Mouse (Mus musculus) hindbrain, embryonic 10.5 days (tissue): ENCODE results near the gene Spaca9. TPM values are rescaled to one million over a fixed set of nuclear protein-coding genes. Genes with fewer than 3 reads are reported as not detected.

Experiments used
- DNase-seq: peaks from one replicate; pipeline ENCODE4 v3.0.0-alpha.2; 2017; ENCODE audit warnings: low spot score
- H3K27ac ChIP-seq: fragments of 300-500 bp; sonication (generic); 2 replicates; pipeline ENCODE4 v1.5.1; 2016; ENCODE audit warnings: mild to moderate bottlenecking, moderate library complexity
- H3K27me3 ChIP-seq: fragments of 300-500 bp; sonication (generic); 2 replicates; pipeline ENCODE4 v1.6.1; 2016; ENCODE audit warnings: mild to moderate bottlenecking; ENCODE audit not compliant: poor library complexity, insufficient read depth, severe bottlenecking
- H3K36me3 ChIP-seq: fragments of 300-500 bp; sonication (generic); 2 replicates; pipeline ENCODE4 v1.6.1; 2016; ENCODE audit warnings: mild to moderate bottlenecking, moderate library complexity
- H3K4me1 ChIP-seq: fragments of 300-500 bp; sonication (generic); replicated peaks from 2 replicates; pipeline ENCODE4 v1.6.1; 2016; ENCODE audit warnings: mild to moderate bottlenecking
- H3K4me3 ChIP-seq: fragments of 300-500 bp; sonication (generic); 2 replicates; pipeline ENCODE4 v1.5.1; 2016; ENCODE audit warnings: mild to moderate bottlenecking, moderate library complexity
- H3K9me3 ChIP-seq: fragments of 300-500 bp; sonication (generic); 2 replicates; pipeline ENCODE4 v1.6.1; 2016; ENCODE audit warnings: mild to moderate bottlenecking, moderate library complexity
- WGBS: fragments of 180-500 bp; shearing (Covaris S2); methylation state at CpG from one replicate; pipeline ENCODE4 v1.1.7; 2016; 5-methylcytosine and 5-hydroxymethylcytosine counted together
- polyA plus RNA-seq: library from polyadenylated mRNA; unstranded; fragments of >200 nt; fragmentation: Nextera tagmentation; extraction: Ambion mirVana; gene quantifications from 2 replicates; pipeline ENCODE4 v1.2.1, GENCODE M21; 2016

Spaca9 gene
- polyA plus RNA-seq, 1 experiment from 2014 or later = 4.4 TPM

DNA sequence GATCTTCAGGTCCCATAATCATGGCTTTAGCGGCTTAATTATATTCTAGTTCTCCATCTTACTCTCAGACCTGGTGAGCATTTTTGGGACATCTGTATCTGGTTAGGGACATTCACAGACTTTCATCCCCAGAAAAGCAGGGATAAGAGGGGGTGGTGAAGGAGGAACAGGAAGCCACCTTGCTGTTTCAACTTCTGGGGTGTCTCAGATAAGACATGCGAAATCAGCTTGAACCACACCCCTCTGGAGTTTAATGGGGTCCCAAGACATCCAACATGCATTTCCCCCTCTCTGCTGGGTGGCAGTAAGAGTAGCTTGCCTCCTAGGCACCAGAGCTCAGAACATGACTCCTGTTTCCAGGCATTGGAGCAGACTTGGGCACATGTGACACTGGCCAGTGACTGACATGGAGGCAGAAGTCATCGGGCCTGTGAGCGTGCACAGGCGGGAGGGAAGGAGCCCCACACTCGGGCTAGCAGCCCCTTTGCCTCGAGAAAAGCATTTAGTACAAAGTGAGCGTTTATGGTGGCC lies 6.6 kb upstream of the Spaca9 start:
- no peak for DNase-seq

DNA sequence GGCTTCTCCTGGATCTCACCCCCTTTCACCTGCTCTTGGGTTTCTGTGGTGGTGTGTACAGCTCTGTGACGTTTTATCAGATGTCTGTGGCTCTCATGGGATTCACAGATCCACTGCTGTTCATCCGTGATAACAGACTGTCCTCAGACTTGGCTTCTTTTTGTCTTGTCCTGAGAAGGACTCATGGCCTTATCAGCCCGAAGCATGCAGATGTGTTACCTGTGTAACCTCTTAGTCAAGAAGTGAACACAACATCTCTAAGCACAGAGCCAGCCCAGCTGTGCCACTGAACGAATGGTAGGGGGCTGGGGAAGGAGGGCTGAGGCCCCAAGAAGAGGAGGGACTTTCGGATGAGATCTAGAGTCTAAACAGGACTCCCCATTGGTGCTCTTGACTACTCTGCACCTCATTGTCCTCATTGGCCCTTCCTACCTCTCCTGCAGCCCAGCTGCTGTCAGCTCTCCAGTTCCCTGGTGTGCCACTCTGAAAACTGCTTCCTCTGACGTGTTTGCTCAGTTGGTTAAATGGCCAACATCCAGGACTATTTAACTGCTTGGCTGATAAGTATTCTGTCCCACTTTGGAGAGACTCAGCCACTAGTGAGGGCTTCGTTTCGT lies 2.2 kb upstream of the Spaca9 start:
- Histone ChIP-seq H3K9me3 (no peaks in the 10 kb centered on the region), H3K27me3 (peaks cover 21% of the 10 kb centered on the region), H3K4me3 (no peak overlapping the region), H3K36me3 (no peaks in the 10 kb centered on the region), H3K27ac (no peak overlapping the region), H3K4me1 (peaks cover 45% of the 10 kb centered on the region)
- WGBS = 78% methylated on average over 8 of the region's 8 CpGs
- DNase-seq = no peak

More for the DNA sequence above, 6.6 kb upstream of the Spaca9 start:
- H3K4me1 ChIP-seq = peaks cover 22% of the 10 kb centered on the region
- H3K27ac ChIP-seq = no peak overlapping the region
- 75% methylated on average over 8 of the region's 8 CpGs for WGBS
- H3K36me3 ChIP-seq = no peaks in the 10 kb centered on the region
- H3K9me3 ChIP-seq = no peaks in the 10 kb centered on the region
- no peak overlapping the region for H3K4me3 ChIP-seq
- peaks cover 1% of the 10 kb centered on the region; the same call in 1 of the 2 replicates for H3K27me3 ChIP-seq

DNA sequence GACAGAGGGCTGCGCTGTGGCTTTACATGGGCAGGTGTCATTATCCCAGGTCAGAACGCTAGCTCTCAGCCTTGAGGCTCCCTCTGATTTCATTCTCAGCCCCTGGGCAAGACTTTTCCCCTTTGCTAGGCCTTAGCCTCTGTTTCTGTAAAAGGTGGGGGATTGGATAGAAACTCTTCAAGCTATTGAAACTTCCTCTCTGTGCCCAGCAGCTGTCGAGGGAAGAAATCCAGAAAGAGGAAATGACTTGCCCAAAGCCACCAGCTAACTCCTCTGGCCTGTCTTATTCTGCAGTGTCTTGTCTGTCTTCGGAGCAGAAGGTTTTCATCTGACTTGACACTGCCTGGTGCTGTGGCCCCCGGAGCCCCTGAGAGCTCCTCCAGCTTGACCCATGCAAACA lies 961 bp downstream of the Spaca9 start:
- no peak for DNase-seq
- Histone ChIP-seq H3K36me3 (no peaks in the 10 kb centered on the region), H3K27me3 (peaks cover 21% of the 10 kb centered on the region), H3K4me3 (no peak overlapping the region; the same call in 1 of the 2 replicates), H3K4me1 (peaks cover 42% of the 10 kb centered on the region), H3K27ac (peak overlapping the region; percentile 84), H3K9me3 (no peaks in the 10 kb centered on the region)
- WGBS = 76% methylated on average over 5 of the region's 5 CpGs

DNA sequence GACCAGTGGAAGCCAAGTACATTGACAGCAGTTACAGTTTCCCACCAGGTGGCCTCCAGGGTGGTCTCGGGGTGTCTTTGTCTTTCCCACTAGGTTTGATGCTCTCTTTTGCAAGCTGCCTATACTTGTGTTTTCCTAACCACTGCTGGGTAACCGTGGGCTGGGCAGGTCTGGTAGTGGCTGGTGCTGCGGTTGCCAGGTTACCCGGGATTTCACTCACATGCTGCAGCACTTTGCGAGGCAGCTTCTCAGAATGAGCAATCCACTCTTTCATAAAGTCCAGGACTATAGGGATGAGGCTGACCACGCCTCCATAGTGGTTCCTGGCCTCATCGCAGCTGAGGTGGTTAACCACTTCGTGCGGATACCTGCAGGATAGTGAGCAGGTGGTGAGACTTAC lies 6.8 kb downstream of the Spaca9 start:
- WGBS = 71% methylated on average over 9 of the region's 9 CpGs
- Histone ChIP-seq H3K9me3 (no peaks in the 10 kb centered on the region), H3K27me3 (no peaks in the 10 kb centered on the region), H3K36me3 (peaks cover 16% of the 10 kb centered on the region), H3K27ac (no peak overlapping the region), H3K4me1 (0 out of 2 replicates have a peak, but pooled peaks cover under 1% of the 10 kb centered on the region), H3K4me3 (no peak overlapping the region)
- DNase-seq = no peak

DNA sequence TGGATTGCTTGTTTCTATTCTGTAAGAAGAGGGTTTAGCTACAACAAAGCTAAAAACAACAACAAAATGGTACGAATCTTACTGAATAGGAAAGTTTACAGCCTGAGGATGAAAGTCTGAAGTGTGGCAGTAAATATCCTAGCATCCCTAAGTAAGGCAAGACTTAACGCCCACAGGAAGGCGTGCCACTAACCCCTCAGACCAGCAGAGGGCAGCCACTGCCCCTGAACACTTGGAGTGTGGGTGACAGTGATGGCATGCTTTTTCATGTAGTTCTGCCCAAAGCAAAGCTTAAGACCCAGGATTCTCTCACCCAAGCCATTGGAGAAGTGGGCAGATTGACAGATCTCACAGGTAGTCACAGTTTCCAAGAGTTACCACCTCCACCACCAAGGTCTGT lies 11.1 kb downstream of the Spaca9 start:
- H3K27me3 ChIP-seq = no peaks in the 10 kb centered on the region
- H3K36me3 ChIP-seq = peaks cover 58% of the 10 kb centered on the region
- no peaks in the 10 kb centered on the region for H3K4me1 ChIP-seq
- no peaks in the 10 kb centered on the region for H3K9me3 ChIP-seq
- WGBS = 53% methylated on average over 3 of the region's 3 CpGs
- H3K4me3 ChIP-seq = no peak overlapping the region
- H3K27ac ChIP-seq = no peak overlapping the region
- peak; percentile 28 for DNase-seq

DNA sequence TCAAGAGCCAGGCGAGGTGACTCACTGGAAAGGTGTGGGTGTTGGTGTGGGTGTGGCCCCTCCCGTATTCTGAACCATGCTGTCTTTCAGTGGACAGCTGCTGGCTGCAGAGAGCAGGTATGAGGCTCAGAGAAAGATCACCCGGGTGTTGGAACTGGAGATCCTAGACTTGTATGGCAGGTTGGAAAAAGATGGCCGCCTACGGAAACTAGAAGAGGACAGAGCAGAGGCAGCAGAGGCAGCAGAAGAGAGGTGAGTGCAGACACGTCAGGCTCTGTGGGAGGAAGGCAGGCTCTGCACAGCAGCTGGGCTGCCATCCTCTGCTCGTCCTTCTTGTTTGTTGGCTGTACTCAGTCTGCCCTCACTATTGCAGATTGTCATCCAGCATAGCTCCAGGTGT lies 13.6 kb downstream of the Spaca9 start:
- H3K4me1 ChIP-seq = no peaks in the 10 kb centered on the region
- no peak for DNase-seq

DNA sequence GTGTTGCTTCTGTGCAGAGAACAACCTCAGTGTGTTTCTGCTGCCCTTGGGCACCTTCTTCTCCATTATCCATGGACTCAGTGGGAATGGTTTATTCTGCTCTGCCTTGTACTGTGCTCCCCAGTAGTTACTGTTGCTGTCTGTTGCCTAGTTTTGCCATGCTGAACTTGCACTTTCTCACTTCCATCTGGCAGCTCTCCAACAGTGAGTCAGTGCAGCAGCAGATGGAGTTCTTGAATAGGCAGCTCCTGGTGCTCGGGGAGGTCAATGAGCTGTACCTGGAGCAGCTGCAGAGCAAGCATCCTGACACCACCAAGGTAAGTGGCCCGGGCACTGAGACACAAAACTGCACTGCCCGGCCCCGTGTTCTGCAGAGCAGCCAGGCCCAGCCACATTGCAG lies 17.8 kb downstream of the Spaca9 start:
- H3K27ac ChIP-seq = no peak overlapping the region
- no peak for DNase-seq
- no peak overlapping the region for H3K4me3 ChIP-seq
- H3K4me1 ChIP-seq = no peaks in the 10 kb centered on the region
- 92% methylated on average over 4 of the region's 4 CpGs for WGBS
- no peaks in the 10 kb centered on the region for H3K9me3 ChIP-seq
- no peaks in the 10 kb centered on the region for H3K27me3 ChIP-seq
- H3K36me3 ChIP-seq = peaks cover 99% of the 10 kb centered on the region

More for the DNA sequence above, 13.6 kb downstream of the Spaca9 start:
- H3K27me3 ChIP-seq = no peaks in the 10 kb centered on the region
- H3K27ac ChIP-seq = no peak overlapping the region
- H3K9me3 ChIP-seq = no peaks in the 10 kb centered on the region
- no peak overlapping the region for H3K4me3 ChIP-seq
- 85% methylated on average over 7 of the region's 7 CpGs for WGBS
- peaks cover 83% of the 10 kb centered on the region for H3K36me3 ChIP-seq

DNA sequence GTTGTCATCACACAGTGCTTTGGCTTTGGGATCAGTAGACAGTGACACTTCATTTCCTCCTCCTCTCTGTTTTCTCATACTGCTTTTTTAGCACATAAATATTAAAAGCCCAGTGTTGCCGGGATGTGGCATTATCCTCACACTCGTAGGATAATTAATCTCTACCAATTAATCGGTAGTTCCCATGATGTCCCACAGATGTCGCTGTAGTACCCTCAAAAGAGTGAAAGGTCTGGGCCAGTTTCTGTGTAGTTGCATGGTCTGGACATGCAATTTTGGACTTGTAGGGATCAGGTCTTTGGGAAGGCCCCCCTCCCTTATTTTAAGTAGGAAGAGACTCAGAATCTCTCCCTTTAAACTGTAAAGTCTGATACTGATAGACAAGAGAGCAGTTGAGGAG lies 18.8 kb downstream of the Spaca9 start:
- Histone ChIP-seq H3K27me3 (no peaks in the 10 kb centered on the region), H3K27ac (no peak overlapping the region), H3K4me3 (no peak overlapping the region), H3K36me3 (peaks cover 99% of the 10 kb centered on the region), H3K4me1 (no peaks in the 10 kb centered on the region), H3K9me3 (no peaks in the 10 kb centered on the region)
- 45% methylated on average over 4 of the region's 4 CpGs for WGBS
- peak; percentile 12 for DNase-seq

DNA sequence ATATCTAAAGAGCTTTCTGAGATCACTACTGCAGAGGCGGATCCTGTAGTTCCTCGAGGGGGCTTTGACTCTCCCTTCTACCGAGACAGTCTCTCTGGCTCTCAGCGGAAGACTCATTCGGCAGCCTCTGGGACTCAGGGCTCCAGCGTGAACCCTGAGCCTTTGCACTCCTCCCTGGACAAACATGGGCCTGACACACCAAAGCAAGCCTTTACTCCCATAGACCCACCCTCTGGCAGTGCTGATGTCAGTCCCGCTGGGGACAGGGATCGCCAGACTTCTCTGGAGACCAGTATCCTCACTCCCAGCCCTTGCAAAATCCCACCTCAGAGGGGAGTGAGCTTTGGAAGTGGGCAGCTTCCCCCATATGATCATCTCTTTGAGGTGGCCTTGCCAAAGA lies 23.5 kb downstream of the Spaca9 start:
- H3K27ac ChIP-seq = no peak overlapping the region
- DNase-seq = no peak
- peaks cover 99% of the 10 kb centered on the region for H3K36me3 ChIP-seq
- WGBS = 93% methylated on average over 8 of the region's 8 CpGs
- no peaks in the 10 kb centered on the region for H3K9me3 ChIP-seq
- H3K4me3 ChIP-seq = no peak overlapping the region
- H3K27me3 ChIP-seq = no peaks in the 10 kb centered on the region
- H3K4me1 ChIP-seq = no peaks in the 10 kb centered on the region

DNA sequence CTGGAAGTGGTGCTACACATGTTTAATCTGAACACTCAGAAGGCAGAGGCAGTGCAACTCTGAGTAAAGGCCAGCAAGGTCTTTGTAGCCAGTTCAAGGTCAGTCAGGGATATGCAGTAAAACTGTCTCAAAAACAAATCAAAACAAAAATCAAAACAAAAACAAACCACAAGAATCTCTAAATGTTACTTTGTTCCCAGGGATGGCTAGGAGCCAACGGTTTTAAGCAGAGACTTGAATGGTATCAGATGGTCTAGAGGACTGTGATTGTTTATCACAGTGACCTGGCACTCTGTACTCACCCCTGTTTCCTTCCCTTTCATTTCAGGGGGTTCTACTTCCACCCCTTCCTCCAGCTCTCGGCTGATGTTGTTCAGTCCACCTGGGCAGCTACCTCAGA lies 28.1 kb downstream of the Spaca9 start:
- 94% methylated on average over 2 of the region's 2 CpGs for WGBS
- Histone ChIP-seq H3K27ac (no peak overlapping the region), H3K4me3 (no peak overlapping the region), H3K9me3 (no peaks in the 10 kb centered on the region), H3K4me1 (no peaks in the 10 kb centered on the region), H3K27me3 (no peaks in the 10 kb centered on the region), H3K36me3 (peaks cover 98% of the 10 kb centered on the region)
- no peak for DNase-seq

DNA sequence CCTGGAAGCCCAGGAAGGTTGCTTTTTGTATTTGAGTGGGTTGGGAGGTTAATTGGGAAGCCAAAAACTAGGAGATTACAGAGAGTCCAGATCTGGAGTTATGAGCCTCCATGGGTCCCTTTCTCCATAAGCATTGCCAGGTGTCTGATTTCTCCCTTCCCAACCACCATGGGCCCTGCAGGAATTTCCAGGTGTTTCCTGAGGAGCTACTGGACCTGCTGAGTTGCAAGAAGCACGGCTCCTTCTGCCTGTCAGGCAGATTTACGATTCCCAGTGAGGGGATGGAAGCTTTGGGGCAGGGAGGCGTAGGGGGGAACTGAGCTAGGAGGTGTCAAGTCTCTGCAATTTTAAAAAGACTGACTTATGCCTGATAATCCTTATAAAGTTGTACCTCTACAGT lies 33.7 kb downstream of the Spaca9 start:
- 90% methylated on average over 3 of the region's 3 CpGs for WGBS
- no peaks in the 10 kb centered on the region for H3K9me3 ChIP-seq
- no peaks in the 10 kb centered on the region for H3K4me1 ChIP-seq
- no peak overlapping the region for H3K27ac ChIP-seq
- H3K36me3 ChIP-seq = peaks cover 97% of the 10 kb centered on the region
- no peak for DNase-seq
- no peaks in the 10 kb centered on the region for H3K27me3 ChIP-seq
- no peak overlapping the region for H3K4me3 ChIP-seq

DNA sequence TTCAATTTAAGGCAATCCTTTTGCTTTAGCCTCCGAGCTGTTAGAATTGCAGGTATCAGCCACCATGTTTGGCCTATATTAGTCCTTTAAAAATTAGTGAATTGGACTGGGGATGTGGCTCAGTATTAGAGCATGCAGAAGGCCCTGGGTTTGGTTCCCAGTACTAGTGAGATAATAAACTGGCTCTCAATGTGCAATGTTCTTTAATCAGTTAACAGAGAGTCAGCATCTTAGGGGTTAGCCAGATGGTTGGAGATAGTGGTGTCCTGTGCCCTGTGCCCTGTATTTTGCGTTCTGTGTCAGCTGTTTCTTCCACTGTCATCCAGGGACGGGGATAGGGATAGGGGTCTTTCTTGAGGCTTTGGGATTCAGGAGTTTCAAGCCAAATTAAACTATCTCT lies 36.6 kb downstream of the Spaca9 start:
- Histone ChIP-seq H3K4me1 (no peaks in the 10 kb centered on the region), H3K27me3 (no peaks in the 10 kb centered on the region), H3K4me3 (no peak overlapping the region), H3K27ac (no peak overlapping the region), H3K9me3 (no peaks in the 10 kb centered on the region), H3K36me3 (peaks cover 98% of the 10 kb centered on the region)
- 90% methylated on average over 3 of the region's 3 CpGs for WGBS
- DNase-seq = no peak

DNA sequence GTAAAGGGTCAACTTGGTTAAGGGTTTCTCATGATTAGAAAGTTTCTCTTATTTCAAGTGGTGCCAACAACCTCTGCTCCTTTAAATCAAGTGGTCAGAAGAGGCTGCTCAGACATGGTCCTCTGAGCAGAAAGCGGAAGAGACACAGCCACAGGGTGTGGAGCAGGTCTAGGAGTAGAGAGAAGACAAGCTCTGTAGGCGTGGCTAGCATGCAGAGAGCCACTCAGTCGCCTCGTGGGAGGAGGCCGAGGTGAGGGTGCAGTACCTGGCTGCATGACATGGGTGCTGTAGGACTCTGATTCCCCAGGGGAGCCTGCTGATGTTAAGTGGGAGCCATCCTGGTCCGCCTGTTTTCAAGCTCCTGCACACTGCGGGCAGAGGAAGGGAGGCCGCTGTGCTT lies 43.3 kb downstream of the Spaca9 start:
- Histone ChIP-seq H3K27me3 (no peaks in the 10 kb centered on the region), H3K36me3 (peaks cover 55% of the 10 kb centered on the region), H3K4me1 (no peaks in the 10 kb centered on the region), H3K9me3 (no peaks in the 10 kb centered on the region), H3K27ac (no peak overlapping the region), H3K4me3 (no peak overlapping the region)
- 79% methylated on average over 8 of the region's 8 CpGs for WGBS
- no peak for DNase-seq

DNA sequence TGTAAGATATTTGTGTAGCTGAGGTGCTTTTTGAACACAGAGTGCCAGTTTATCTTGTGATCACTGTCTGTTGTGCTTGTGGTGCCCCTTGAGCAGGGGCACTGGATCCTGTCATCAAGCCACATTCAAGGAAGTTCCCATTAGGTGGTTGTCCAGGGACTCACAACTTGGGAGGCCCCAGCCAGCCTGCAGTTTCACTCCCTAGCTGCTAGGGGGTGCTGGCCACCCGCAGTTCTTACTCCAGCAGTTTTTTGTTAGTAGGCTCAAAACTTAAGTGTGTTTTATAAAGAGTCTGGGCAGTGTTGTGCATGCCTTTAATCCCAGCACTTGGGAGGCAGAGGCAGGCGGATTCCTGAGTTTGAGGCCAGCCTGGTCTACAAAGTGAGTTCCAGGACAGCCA lies 45.2 kb downstream of the Spaca9 start:
- Histone ChIP-seq H3K36me3 (peaks cover 36% of the 10 kb centered on the region), H3K9me3 (no peaks in the 10 kb centered on the region), H3K27me3 (no peaks in the 10 kb centered on the region), H3K4me1 (no peaks in the 10 kb centered on the region), H3K4me3 (no peak overlapping the region), H3K27ac (no peak overlapping the region)
- DNase-seq = peak; percentile 15
- 66% methylated on average over 2 of the region's 2 CpGs for WGBS
